Mouse (Mus musculus) kidney, adult 2 months (tissue): ENCODE data around the gene Fam83g.
A peak's percentile ranks its signal among the peaks of the same experiment; 100 is the strongest.

Experiments used
- CTCF ChIP-seq: fragments of 200-500 bp; conservative IDR thresholded peaks from 2 replicates; pipeline ENCODE4 v1.5.1; 2011; ENCODE audit warnings: low read depth, mild to moderate bottlenecking, control low read depth, low read length, moderate library complexity, mixed read lengths; ENCODE audit not compliant: insufficient read depth, insufficient read length
- POLR2A ChIP-seq: fragments of 200-500 bp; IDR thresholded peaks from one replicate; pipeline ENCODE4 v1.6.1; 2011; ENCODE audit warnings: low read depth, low read length, control low read depth

DNA sequence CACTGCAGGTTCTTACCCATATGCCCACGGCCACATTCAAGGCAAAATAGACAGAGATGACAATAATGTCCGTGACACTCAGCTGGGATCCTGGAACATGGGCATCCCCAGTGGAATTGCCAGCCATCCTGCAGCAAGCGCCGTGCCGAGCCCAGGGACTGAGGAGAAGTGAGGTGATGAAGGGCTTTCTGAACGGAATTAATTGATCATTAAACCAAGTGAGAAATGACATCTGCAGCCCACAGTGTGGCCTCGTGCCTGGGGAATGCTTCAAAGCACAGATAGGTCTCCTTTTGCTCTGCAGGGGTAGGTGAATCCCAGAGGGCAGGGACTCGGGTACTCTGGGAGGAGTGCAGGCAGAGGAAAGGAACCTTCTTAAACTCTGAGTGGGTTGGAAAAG lies 35.9 kb downstream of the Fam83g start:
- TF ChIP-seq CTCF = no peak
- TF ChIP-seq POLR2A = peak; percentile 38
